In the genomic region with DNA sequence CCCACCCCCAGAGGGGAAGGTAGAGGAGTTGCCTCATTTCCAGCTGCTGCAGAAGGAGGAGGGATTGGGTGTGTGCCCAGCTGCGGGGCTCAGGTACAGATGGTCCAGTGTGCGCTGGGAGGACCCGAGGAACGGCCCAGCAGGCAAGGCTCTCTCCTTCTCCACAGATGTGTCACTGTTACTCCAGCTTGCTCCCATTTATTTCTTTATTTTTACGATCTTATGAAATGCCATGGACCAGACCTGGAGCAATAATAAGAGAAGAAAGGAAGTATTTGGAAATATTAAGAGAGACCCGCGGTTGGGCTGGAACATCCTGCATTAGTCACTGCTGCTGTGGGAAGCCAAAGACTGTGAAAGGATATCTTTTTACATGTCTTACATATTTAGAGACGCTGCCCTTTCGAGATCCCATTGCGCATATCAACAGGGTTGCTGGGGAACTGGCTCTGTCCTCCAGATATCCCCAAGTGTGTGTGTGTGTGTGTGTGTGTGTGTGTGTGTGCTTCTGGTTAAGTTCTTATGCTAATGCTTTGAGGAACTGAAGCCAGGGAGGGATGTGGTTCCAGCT, we compare ENCODE assay signal across 8 mouse cellular contexts. TPM values are rescaled to one million over a fixed set of nuclear protein-coding genes. Genes with fewer than 3 reads are reported as not detected.
DNase-seq lines count a peak whose midpoint lies in the region; TF ChIP-seq lines count a peak whose summit lies in the region.

No protein-coding gene starts in this region.

- intact Hi-C loops in heart, postnatal 25 days (cut with DNase I), result no loop called here

- peak overlapping the region; percentile 38 for H3K27ac ChIP-seq in liver, adult 2 months (replicated peaks; ENCODE audit: insufficient read depth, low read depth, low read length)

- no peak overlapping the region for H3K4me3 ChIP-seq in liver, adult 2 months (ENCODE audit: insufficient read depth, low read depth, low read length)

- WGBS in liver, adult 2 months, result 42% methylated on average over 10 of the region's 10 CpGs

- H3K9ac ChIP-seq in liver, adult 2 months (ENCODE audit: low read depth, low read length), result peak overlapping the region; percentile 34; the same call in 1 of the 2 replicates

- H3K79me2 ChIP-seq in liver, adult 2 months (ENCODE audit: control insufficient read depth, insufficient read depth, low read length), result no peaks in the 10 kb centered on the region

- no peaks in the 10 kb centered on the region for H3K36me3 ChIP-seq in liver, adult 2 months (ENCODE audit: control insufficient read depth, insufficient read depth, low read length)

- H3K4me1 ChIP-seq in liver, adult 2 months (ENCODE audit: control insufficient read depth, insufficient read depth, low read length), result peaks cover 12% of the 10 kb centered on the region

- TF ChIP-seq CTCF in liver, adult 2 months (IDR thresholded peaks at IDR 0.05; ENCODE audit: low read depth, low read length), result no peak

- no peaks in the 10 kb centered on the region for H3K27me3 ChIP-seq in liver, adult 2 months (ENCODE audit: control insufficient read depth, insufficient read depth, low read length)

- DNase-seq in liver, adult 2 months (ENCODE audit: extremely low read depth, low read depth, low spot score), result peak; percentile 39
- DNase-seq in liver, result no peak
- DNase-seq in brain, adult 2 months (ENCODE audit: low read depth, low spot score), result peak; percentile 66
- DNase-seq in heart, postnatal 25 days (ENCODE audit: low spot score), result peak; percentile 36
- peak; percentile 37 for DNase-seq in naive thymus-derived CD4-positive, alpha-beta T cell, adult 2 months (ENCODE audit: low read depth)
- DNase-seq in thymus, postnatal 4 days, result no peak
- DNase-seq in layer of hippocampus, adult 11-12 months (ENCODE audit: low spot score), result no peak
- DNase-seq in natural killer cell, adult 2 months (ENCODE audit: low spot score in 2 of 2), result no peak

- no peak for TF ChIP-seq POLR2A in liver, adult 2 months (IDR thresholded peaks at IDR 0.05; ENCODE audit: extremely low read depth, insufficient read depth, low read length)

RNA-seq across cellular contexts. Expression of a gene that starts 58.9 kb away (rescaled TPM):
- 19.5 and 20.4 TPM in 2 replicates for total RNA-seq in liver, adult 2 months (2014; rRNA removed)
- 1.3 and 1.8 TPM in 2 replicates for polyA plus RNA-seq in liver, adult 2 months (2012; rRNA removed)
- total RNA-seq in heart, postnatal 25 days (2021), result 10 to 100 TPM; 10.1 to 12.0 TPM

Comparison
In these comparisons a context has a peak if more than half of its experiments do, and no peak if none do; other contexts are left out.
1. DNase-seq: peak in liver, adult 2 months (single experiment), brain, adult 2 months (single experiment), heart, postnatal 25 days (single experiment) and naive thymus-derived CD4-positive, alpha-beta T cell, adult 2 months (single experiment); none in liver (single experiment), thymus, postnatal 4 days (single experiment), layer of hippocampus, adult 11-12 months (single experiment) and natural killer cell, adult 2 months (0 of 2).